Mouse (Mus musculus): Measurements from ENCODE around the gene Lmnb2.

Gene Lmnb2

DNA sequence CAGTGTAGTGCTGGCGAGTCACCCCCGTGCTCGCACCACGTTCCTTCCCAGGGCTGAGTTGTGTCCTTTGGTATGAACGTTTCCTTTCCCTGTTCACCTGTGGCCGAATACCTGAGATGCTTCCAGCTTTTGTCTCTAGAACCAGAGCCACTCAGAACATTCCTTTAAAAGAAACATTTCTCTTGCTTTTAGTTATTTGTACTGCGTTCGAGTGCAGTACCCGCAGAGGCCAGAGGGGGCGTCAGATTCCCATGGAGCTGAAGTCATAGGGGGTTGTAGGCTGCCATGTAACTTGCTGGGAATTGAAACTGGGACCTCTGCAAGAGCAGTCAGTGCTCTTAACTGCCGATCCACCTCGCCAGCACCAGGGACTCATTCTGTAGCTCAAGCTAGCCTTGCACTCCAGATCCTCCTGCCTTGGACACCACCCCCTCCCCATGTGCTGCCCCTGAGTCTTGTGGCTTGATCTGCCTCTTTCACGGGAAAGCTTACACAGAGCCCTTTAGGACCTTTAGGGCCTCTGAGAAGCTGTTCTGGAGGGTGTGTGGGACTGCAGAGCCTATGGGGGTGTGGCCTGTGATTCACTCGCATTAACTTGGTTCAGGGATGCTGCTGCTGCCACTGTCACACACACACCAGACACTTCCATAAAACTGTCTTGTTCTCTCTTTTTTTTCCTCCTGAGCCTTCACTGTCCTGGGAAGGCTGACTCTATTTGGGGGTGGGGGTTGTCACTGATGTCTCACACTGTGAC lies 28.8 kb upstream of the Lmnb2 start:
- in situ Hi-C loops (cut with MboI; ENCODE audit: low sequenced_read_pairs) = no loop called here

GRCm38 (mm10) chr10:80944231-80944630 lies 26.2 kb upstream of the Lmnb2 start:
- in situ Hi-C loops (cut with MboI; ENCODE audit: low sequenced_read_pairs) = no loop called here

DNA sequence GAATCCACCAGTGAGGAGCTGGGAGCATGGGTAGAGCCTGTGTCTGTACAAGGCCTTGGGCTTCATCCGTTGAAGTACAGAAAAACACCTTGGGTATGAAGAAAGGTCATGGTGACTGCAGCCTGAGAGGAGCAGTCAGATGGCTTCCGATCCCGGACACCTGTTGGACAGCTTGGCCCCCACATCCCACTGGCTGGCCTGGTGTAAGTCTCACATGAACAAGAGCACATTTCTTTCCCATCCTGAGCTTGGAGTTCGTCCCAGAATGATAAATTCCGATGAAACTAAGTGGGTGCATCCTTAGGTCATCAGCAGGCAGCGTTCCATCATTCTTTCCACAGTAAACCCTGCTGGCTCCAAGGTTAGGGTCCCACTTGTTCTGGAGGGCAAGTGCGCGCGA lies 25.7 kb upstream of the Lmnb2 start:
- in situ Hi-C loops (cut with MboI; ENCODE audit: low sequenced_read_pairs) = no loop called here

DNA sequence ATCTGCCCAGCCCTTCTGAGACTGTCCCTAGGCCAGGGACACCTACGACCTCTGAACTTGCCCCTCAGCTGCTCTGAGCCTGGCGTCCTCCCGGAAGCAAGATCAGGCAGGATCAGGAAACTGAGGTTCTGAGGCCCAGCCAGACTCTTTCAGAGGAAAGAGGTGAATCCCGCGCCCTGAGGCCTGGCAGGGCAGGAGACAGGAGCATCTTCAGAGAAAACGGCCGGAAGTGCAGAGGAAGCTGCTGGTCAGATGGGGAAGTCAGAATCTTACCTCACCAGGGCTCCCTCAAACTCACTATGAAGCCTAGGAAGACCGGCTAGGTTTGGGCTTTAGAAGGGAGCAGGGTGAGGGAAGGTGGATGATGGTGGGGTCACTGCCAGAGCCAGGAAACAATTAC lies 24.9 kb upstream of the Lmnb2 start:
- in situ Hi-C loops (cut with MboI; ENCODE audit: low sequenced_read_pairs) = no loop called here

DNA sequence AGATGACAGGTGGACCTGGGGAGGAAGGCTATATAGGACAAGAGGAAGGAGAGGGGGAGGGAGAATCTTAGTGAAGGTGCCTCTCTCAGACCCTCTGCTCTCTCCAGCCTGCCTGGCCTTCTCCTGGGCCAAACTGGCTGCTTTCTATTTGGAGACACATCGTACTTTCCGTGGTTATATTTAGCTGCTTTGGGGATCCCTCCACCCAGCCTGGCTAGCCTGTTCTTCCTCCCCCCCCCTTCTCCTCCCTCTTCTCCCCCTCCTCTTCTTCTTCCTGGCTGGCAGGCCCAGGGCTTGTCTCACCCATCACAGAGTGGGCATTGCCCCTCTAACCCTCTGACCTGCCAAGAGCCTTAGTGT lies 22.9 kb upstream of the Lmnb2 start:
- in situ Hi-C loops (cut with MboI; ENCODE audit: low sequenced_read_pairs) = no loop called here

DNA sequence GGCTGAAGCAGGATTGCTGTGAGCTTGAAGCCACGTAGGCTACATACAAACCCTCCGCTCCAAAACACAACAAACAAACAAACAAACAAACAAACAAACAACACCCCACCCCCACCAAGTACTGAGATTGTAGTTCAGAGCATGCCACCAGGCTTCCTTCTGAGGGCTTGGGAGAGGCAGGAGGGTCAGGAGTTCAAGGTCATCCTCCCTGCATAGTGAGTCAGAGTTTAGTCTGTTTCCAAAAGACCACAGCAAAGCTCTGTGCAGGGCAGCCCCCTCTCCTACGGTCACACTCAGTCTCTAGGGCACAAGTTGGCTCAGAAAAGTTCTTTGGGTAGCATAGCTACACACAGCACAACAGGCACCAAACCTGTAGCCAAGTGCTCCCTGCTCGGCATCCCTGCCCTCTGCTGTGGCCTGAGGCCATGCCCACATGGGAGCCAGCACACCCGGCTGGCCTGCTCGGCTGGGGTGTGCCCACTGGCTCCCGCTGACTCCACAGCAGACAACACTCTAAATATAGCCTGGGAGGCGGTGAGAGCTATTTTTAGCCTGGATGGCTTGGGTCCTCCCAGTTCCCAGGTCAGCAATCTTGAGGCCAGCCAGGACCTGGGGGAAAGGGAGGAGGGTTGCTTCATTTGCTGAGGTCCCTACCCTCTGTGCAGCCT lies 22.4 kb upstream of the Lmnb2 start:
- in situ Hi-C loops (cut with MboI; ENCODE audit: low sequenced_read_pairs) = no loop called here

DNA sequence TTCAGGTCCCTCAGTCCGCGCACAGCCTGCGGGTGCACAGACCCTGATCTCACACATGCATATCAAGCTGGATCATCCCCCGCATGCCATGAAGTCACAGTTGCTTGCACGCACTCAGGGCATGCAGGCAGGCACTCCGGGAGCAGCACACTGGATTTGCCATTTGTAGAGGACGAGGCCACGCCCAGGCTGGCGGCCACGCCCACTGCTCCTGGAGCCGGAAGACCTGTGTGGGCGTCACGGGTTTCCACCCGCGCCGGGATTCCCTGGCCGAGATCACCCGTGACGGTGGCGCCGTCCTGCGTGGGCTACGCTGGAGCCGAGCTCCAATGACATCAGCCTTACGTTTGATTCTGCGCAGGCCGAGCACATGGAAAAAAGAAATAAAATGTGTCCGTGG lies 21.6 kb upstream of the Lmnb2 start:
- in situ Hi-C loops (cut with MboI; ENCODE audit: low sequenced_read_pairs) = no loop called here

- in situ Hi-C loops (cut with MboI; ENCODE audit: low sequenced_read_pairs) = no loop called here
These were observed 20.9 kb upstream of the Lmnb2 start for GRCm38 (mm10) chr10:80938831-80939550.

- in situ Hi-C loops (cut with MboI; ENCODE audit: low sequenced_read_pairs) = no loop called here
These were observed 19.6 kb upstream of the Lmnb2 start for GRCm38 (mm10) chr10:80937646-80938045.

GRCm38 (mm10) chr10:80936810-80937164 lies 18.7 kb upstream of the Lmnb2 start:
- in situ Hi-C loops (cut with MboI; ENCODE audit: low sequenced_read_pairs) = no loop called here

DNA sequence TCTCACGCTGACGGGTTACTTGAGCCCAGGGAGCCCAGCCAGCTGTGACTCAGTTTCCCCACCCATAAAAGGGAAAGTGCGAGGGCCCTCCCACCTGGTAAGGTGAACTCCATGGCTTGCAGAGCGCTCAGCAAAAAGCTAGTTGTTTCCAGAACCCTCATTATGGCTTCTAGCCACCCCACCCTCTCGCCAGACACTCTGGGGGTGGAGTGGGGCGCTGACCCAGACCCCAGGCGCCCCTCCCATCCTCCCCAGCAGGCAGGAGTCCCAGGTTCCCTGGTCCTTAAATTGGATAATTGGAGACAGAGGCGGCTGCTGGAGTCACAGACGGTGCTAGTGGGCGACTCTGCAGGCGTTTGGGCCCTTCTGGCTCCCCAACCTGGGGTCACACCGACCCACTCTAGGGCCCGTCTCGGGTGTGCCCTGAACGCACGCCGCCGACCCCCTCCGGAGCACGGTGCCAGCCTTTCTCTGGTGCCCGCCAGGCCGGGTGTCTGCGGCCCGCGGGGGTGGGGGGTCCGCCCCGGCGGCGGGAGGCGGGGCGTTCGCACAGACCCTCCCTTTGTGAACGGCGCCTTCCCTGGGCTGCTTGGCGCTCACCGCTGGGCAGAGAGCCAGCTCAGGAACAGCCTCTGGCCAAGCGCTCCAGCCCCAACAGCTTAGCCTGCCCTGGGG lies 18.2 kb upstream of the Lmnb2 start:
- in situ Hi-C loops (cut with MboI; ENCODE audit: low sequenced_read_pairs) = no loop called here

- in situ Hi-C loops (cut with MboI; ENCODE audit: low sequenced_read_pairs) = no loop called here
These were observed 17.7 kb upstream of the Lmnb2 start for GRCm38 (mm10) chr10:80935698-80936097.

DNA sequence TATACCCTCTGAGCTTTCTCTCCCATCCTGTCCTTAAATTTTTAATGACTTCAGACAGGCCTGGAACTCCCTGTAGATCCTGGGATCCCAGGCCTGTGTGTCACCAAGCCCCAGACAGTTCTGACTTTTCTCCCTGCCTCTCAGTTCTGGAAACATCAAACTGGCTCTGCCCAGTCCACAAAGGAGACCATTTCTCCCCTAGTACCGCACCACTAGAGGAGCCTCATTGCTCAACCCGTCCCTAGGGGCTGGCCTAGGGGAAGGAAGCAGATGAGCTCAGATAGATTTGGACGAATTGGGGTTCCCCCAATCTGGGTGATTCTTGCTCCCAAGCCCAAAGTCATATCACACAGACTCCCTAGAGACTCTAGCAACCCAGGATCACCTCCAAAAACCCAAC lies 17.2 kb upstream of the Lmnb2 start:
- in situ Hi-C loops (cut with MboI; ENCODE audit: low sequenced_read_pairs) = no loop called here

DNA sequence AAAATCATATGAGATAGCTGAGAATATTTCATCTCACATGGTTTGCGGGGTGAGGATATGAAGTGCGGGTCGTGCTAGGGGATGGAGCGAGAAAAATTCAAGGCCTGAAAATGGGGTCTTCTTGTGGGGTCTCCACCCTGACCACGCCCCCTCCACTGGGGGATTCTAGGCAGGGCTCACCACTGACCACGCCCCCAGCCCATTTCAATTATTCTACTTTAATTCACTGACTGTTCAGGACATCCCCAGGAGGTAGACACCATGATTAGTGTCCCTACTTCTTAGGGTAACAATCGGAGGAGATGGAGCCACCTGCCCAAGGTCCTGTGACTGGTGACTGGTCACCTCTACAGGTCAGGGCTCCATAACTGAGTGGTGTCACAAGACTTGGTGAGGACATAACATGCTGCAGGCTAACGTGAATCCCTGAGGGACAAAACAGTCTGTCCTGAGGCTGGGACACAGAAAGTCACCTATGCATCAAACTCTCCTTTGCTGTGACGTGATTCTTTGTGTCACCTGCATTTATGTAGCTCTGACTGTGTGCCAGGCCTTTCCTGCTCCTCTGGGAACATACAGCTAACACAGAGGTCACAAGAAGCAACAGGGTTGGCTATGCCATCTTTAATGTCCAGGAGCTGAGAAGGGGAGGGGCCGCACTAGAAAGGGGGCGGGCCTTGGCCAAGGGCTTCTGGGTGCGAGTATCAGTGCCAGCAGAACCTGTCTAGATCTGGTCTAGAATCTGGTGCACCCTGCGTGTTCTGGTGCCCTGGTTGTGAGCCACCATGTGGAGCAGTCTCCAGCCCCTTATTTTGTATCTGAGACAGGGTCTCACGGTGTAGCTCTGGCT lies 16.3 kb upstream of the Lmnb2 start:
- in situ Hi-C loops (cut with MboI; ENCODE audit: low sequenced_read_pairs) = no loop called here

DNA sequence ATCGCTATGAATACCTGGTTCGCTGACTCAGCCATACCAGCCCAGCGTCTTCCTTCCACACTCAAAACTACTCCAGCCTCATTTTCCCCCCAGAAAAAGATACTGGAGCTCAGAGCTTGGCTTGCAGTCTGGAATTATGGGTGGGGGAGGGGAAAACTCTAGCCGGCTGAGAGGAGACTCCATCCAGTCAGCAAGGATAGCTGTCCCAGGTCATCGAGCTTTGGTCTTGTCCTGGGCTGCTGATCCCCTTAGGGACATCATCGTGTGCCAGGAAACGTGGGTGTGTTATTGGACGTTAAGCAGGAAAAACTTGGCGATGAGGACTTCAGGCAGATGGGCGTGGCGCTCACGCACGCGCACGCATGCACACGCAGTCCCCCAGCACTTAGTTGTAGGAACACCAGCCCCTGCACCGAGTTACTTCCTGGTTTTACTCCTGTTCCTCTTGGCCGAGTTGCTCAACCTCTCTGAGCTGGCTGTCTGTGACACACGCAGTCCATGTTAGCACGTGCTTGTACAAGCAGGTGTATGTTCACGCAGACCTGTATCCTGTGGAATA lies 15.5 kb upstream of the Lmnb2 start:
- in situ Hi-C loops (cut with MboI; ENCODE audit: low sequenced_read_pairs) = no loop called here

DNA sequence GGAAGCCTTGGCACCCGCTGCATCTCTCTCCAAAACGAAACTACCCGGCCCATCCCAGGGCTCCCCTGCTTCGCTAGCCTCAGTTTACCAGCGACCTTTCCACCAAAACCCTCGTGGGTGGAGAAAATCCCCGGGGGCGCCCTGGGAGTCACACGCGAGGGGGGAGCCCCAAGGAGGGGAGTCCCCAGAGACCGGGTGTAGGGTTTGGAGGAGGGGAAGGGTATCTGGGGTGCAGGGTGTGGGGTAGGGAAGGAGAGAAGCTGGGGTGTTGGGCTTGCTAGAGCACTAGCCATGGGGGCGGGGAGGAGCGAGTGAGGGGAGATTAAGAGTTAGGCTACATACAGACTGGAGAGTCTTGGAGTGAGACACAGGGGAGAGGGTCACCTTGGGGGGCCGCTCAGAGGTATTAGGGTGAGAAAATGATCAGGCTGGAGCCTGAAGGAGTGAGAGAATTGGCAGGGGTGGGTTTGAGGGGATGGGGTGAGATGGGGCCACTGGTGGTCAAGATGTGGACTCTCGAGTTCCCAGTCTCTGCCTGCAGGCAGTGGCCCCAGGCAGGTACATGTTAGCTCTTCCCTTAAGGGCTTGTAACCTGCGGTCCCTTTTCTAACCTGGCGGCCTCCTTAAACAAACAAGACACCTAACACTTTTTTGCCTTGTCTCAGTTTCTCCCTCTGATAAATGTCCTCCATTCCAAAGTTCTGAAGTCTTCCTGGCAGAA lies 14.8 kb upstream of the Lmnb2 start:
- in situ Hi-C loops (cut with MboI; ENCODE audit: low sequenced_read_pairs) = no loop called here

GRCm38 (mm10) chr10:80932206-80932605 lies 14.2 kb upstream of the Lmnb2 start:
- in situ Hi-C loops (cut with MboI; ENCODE audit: low sequenced_read_pairs) = no loop called here

- in situ Hi-C loops (cut with MboI; ENCODE audit: low sequenced_read_pairs) = no loop called here
These were observed 13.7 kb upstream of the Lmnb2 start for GRCm38 (mm10) chr10:80931695-80932094.

DNA sequence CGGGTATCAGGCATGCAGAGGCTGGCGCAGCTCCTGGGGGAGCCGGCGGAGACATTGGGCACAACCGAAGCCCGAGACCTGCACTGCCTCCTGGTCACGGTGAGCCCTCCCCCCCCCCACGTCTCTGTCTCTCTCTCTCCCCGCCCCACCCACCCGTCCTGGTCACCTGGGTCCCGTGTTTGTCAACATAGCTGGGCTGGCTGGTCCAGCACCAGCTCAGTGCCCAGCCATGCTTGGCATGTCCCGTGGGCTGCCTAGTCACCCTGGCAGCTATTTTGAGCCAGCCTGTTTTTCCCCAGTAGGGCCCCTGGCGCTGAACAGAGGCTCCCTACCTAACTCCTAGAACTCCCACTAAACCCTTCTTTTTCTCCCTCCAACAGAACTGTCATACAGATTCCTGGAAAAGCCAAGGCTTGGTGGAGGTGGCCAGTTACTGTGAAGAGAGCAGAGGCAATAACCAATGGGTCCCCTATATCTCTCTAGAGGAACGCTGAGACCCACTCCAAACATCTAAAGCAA lies 13.2 kb upstream of the Lmnb2 start:
- in situ Hi-C loops (cut with MboI; ENCODE audit: low sequenced_read_pairs) = no loop called here

Measured in CH12F3 (cell line).